Mouse (Mus musculus) spleen, postnatal 36 days (tissue): Measurements from ENCODE around the gene Omt2a.
A peak's percentile ranks its signal among the peaks of the same experiment; 100 is the strongest.
"Not testable (repeated sequence)": the region's sequence is repeated elsewhere in the genome, so short reads cannot be mapped to it uniquely, and the experiment has no call there.

ENCODE experiments used
- DNase-seq, 2 experiments: peaks; one replicate each; pipeline ENCODE4 v3.0.0; 2022; ENCODE audit warnings: low spot score in 2 of 2, mixed read lengths in 1 of 2

Omt2a gene

GRCm38 (mm10) chr9:78314696-78315095 is at the start of gene Omt2a:
Gene Omt2a, minus strand, starts transcription at chr9:78314796.
- no peak for DNase-seq

DNA sequence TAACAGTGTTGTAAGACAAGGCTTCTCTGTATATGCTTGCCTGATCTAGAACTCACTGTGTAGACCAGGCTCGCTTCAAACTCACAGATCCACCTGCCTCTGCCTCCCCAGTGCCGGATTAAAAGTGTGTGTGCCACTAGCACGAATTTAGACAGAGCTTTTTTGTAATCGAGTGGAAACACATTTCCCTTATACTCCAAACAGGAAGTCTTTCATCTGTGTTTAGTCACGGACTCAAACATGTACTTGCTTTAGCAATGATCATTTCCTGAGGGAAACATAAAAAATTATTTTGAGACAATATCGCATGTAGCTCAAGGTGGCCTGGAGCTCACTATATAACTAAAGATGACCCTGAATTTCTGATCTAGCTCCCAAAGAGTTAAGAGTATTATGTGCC is 48.8 kb upstream of the Omt2a start:
- no peak for DNase-seq

DNA sequence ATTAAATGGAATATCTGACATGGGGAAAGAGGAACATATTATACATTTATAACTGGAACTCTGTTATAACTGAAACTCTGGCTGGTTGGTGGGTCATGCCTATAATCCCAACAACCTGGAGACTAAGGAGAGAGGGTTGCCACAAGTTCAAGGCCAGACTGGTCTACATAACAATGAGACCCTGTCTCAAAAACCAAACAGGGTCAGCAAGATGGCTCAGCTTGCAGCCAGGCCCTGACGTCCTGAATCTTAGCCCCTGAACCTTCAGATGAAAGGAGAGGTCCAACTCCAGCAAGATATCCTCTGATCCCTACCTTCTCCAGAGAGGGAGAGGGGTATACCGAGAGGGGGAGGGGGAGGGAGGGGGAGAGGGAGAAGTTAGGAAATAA is 45.9 kb upstream of the Omt2a start:
- no peak for DNase-seq

DNA sequence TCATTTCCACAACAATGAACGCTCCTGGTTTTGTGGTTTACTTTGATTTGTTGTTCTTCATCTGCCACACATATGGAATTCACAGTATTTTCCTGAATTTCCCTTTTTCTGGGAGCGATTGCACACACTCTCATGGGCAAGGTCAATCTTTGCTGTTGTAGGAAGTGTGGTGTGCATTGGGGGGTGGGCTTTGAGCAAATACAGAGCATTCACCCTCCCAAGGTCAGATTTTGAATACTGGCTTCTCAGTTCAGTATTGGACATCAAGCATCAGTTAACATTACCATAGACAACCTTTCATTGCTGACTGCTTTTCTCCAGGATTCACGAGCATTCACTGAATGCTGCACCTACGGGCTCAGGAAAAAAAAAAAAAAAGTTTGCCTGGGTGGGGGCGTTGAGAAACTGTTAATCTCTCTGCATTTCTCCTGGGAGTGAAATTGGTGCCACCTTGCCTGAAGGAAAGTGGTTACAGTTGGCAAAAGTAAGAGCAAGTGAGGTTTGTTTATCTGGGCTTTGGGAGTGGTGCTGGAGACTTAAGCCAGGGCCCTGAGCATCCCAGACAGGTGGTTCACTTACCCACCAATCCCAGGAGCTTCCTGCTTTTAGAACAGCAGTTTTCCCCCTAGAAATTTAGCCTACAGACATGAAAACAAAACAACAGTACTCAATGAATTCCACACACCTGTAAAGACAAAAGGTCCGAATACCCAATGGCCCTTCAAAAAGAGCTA is 45.3 kb upstream of the Omt2a start:
- DNase-seq, result no peak

- peak; percentile 32 to 38 for DNase-seq
Observed at GRCm38 (mm10) chr9:78358053-78358452, 43.5 kb upstream of the Omt2a start.

DNA sequence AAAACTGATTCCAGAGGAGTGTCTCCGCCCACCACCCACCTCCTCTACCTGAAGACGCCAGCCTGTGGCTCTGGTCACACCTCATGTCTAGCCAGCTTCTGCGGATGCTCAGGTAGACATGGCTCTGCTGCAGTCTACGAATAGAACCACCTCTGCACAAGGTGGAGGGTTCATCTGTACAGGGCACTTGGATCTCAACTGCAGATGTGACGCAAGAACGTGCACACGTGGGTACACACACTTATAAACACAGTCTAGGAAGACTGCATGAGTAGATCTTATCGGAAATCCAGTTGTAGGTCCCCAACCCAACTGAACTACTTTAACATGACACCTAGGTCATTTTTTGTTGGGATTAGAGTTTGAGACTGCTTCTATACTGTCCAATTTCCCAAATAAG is 41.0 kb upstream of the Omt2a start, which contains the start of gene Gsta2:
Gsta2 (minus strand) TSS at position 178 of the 400 bp plus-strand sequence.
- no peak for DNase-seq

DNA sequence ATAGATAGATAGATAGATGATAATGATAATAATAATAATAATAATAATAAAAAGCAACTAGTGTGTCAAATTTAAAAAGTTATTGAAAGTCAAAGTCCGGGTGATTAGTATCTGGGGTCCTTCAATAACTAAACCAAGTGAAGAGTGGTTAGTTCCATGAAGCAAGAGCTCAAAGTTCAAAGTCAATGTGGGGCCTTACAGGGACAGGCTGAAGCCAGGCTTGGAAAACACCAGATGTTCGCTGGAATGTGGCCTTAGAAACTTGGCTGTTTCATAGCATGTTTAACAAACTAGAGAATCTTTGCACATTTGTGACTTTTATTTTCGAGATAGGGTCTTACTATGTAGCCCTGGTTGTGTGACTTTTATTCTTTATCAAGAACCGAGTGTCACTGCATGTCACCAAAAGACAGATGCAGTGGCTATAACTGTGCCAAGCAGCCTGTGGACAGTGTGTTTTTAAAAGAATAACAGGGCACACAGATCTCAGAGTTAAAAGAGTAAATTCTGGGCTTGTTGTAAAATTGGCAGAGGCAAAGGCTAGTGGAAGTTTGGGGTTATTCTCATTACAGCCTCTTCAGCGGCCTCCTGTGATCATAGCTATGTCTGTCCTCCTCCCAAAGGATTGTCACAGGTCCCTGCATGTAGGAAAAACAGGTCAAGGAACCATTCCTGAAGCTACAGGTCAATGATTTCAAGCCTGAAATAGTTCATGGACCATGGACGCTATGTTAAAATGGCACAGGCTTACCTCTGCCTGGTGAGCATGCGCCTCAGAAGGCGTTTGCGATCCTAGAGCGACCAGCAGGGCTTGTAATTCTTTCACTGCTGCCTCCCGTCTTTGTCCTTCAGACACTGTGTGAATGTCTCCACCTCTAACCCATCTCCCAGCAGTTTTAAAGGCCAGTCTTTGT is 40.3 kb upstream of the Omt2a start:
- DNase-seq, result no peak

DNA sequence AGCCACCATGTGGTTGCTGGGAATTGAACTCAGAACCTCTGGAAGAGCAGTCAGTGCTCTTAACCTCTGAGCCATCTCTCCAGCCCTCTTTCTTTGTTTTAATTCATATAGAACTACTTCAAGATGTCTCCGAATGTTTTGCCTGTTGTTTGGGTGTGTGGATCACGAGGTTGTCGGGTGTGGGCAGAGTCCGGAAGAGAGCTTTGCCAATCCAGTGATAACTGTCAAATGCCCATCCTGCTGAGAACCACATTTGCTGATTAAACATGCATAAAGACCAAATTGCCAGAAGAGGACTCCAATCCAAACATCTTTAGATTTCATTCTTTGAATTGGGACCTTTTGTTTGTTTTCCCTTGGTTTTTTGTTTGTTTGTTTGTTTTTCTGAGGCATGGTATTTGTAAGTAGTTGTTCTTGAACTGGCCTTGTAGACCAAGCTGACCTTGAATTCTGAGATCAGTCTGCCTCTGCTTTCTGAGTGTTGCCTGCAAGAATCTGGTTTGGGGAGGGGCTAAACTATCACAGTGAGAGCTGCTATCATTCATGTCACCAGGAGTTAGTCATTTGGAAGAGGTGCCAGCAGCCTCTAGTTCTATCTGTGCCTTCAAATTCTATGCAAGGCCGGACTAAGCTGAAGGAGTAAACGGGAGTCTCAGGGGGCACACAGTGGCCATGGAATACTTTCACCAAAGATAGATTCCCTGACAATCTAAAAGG is 37.1 kb upstream of the Omt2a start:
- DNase-seq, result no peak

DNA sequence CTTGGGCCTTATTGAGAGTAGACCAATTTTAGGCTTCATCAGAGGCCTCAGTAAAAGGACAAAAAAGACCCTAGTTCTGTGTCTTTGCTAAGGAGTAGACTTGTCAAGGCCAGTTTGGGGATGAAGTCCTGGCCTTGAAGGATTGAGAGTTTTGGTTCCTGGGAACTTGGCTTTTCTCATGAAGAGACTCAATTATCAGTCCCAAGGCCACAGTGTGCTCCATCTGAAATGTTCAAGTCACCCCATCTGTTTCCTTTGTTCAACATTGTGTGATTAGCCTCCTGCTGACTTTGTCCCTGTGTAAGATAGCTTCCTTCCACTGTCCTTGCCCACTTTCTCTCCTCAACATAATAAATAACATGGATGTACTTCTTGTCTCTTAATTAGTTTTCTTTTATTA is 35.4 kb upstream of the Omt2a start:
- DNase-seq, result not testable (repeated sequence)

- not testable (repeated sequence) for DNase-seq
Observed at GRCm38 (mm10) chr9:78349141-78349540, 34.5 kb upstream of the Omt2a start.

DNA sequence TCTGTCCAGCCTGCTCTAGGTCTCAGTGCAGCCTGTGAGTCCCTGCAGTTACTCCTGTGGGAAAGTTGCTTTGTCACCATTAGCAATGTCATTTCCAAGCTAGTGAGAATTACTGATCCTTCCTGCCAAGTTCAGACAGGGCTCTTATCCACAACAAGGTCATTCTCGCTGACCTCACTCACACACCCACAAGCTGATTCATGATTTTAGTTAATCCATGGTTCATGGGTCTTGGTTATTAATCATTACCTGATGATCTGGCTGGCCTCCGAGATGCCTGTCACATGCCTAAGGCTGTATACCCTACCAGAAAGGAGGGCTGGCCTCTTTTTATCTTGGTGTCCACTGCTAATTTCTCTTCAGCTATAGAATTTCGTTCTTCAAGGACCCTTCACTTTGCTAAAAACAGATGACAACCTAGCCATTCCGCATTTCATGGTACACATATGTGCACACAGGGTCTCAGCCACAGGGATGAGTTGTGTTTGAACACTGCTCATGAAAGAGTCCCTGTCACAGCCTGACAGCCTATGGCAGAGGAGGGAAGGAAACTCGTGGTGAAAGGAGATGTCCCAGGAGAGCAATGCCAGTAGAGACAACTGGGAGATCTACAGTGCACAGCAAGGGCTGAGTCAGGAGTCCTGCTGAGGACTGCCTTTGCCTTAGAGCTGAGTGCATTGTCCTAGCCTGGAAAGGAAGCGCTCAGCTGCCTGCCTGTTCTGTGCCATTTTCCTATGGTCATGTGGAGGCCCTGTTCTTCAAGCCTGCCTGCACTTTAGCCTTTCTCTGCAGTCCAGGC is 33.8 kb upstream of the Omt2a start:
- not testable (repeated sequence) for DNase-seq

GRCm38 (mm10) chr9:78347004-78347403 is 32.4 kb upstream of the Omt2a start:
- no peak for DNase-seq

DNA sequence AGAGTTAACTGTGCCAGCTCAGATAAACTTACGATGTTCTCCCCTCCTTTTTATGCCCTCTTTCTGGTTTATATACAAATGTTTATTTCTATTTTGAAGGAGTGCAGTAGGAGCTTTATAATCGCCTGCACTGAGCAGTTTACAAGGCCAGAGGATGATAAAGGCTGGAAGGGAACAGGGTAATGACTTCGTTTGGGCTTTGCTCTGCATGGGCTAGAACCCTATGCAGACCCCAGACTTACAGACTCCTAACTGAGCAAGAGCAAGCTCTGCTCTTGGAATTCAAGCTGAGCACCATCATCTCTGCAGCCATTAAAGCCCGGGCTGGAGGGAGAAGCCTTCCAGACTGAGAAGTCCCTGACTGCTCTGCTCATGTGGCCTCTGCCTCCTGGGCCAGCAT is 30.6 kb upstream of the Omt2a start:
- DNase-seq, result not testable (repeated sequence)

GRCm38 (mm10) chr9:78343055-78343454 is 28.5 kb upstream of the Omt2a start:
- DNase-seq, result not testable (repeated sequence)

DNA sequence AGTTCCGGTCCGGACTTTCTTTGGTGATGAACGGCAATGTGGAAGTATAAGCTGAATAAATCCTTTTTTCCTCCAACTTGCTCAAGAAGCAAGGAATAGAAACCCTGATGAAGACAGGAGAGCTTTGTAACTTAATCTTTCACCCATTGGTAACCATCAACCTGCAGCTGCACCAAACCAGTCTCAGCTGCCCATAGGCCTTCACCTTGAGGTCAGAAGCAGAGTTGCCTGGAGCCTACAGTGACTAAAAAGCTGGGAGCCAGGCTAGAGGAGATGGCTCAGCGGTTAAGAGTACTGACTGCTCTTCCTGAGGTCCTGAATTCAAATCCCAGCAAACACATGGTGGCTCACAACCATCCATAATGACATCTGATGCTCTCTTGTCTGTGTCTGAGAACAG is 27.9 kb upstream of the Omt2a start:
- not testable (repeated sequence) for DNase-seq

- DNase-seq, result peak in 1 of 2 experiments; percentile 11
Observed at GRCm38 (mm10) chr9:78340324-78340723, 25.7 kb upstream of the Omt2a start.

- DNase-seq, result not testable (repeated sequence)
Observed at GRCm38 (mm10) chr9:78337050-78337449, 22.5 kb upstream of the Omt2a start.

- not testable (repeated sequence) for DNase-seq
Observed at GRCm38 (mm10) chr9:78327289-78327688, 12.7 kb upstream of the Omt2a start, which contains the start of gene Omt2b. Gene Omt2b, plus strand, starts transcription at chr9:78327589.

GRCm38 (mm10) chr9:78319499-78319898 is 4.9 kb upstream of the Omt2a start:
- DNase-seq, result no peak

GRCm38 (mm10) chr9:78308122-78308521 is 6.5 kb downstream of the Omt2a start:
- DNase-seq, result not testable (repeated sequence)

GRCm38 (mm10) chr9:78299143-78299542 is 15.5 kb downstream of the Omt2a start:
- not testable (repeated sequence) for DNase-seq
